Mouse (Mus musculus) frontal cortex, postnatal 14 days (tissue): Measurements from ENCODE around the gene Trub1.

Experiments used
- DNase-seq, 2 experiments: peaks; one replicate each; pipeline ENCODE4 v3.0.0; 2022; ENCODE audit warnings: low spot score in 2 of 2

Gene Trub1

GRCm38 (mm10) chr19:57494020-57494419, 41.3 kb downstream of the Trub1 start:
- no peak for DNase-seq

- DNase-seq = no peak
Observed at GRCm38 (mm10) chr19:57498110-57498743, 45.5 kb downstream of the Trub1 start.

GRCm38 (mm10) chr19:57498884-57499410, 46.2 kb downstream of the Trub1 start:
- DNase-seq = no peak

- DNase-seq = no peak
Observed at GRCm38 (mm10) chr19:57500254-57500653, 47.5 kb downstream of the Trub1 start.

- DNase-seq = no peak
Observed at GRCm38 (mm10) chr19:57503144-57503543, 50.4 kb downstream of the Trub1 start.

GRCm38 (mm10) chr19:57505048-57505932, 52.6 kb downstream of the Trub1 start:
- no peak for DNase-seq

- no peak for DNase-seq
Observed at GRCm38 (mm10) chr19:57506591-57506990, 53.9 kb downstream of the Trub1 start.

- no peak for DNase-seq
Observed at GRCm38 (mm10) chr19:57508261-57508788, 55.6 kb downstream of the Trub1 start.

- DNase-seq = no peak
Observed at GRCm38 (mm10) chr19:57509758-57510319, 57.1 kb downstream of the Trub1 start.

GRCm38 (mm10) chr19:57510836-57511235, 58.1 kb downstream of the Trub1 start:
- DNase-seq = no peak

- DNase-seq = no peak
Observed at GRCm38 (mm10) chr19:57513123-57513522, 60.4 kb downstream of the Trub1 start.

GRCm38 (mm10) chr19:57521721-57522120, 69.0 kb downstream of the Trub1 start:
- no peak for DNase-seq

- DNase-seq = no peak
Observed at GRCm38 (mm10) chr19:57523363-57523762, 70.7 kb downstream of the Trub1 start.

GRCm38 (mm10) chr19:57525693-57526092, 73.0 kb downstream of the Trub1 start:
- DNase-seq = no peak

- no peak for DNase-seq
Observed at GRCm38 (mm10) chr19:57530212-57530611, 77.5 kb downstream of the Trub1 start.

- DNase-seq = no peak
Observed at GRCm38 (mm10) chr19:57534262-57534661, 81.5 kb downstream of the Trub1 start.

GRCm38 (mm10) chr19:57536512-57536911, 83.8 kb downstream of the Trub1 start:
- DNase-seq = no peak

GRCm38 (mm10) chr19:57537510-57538182, 84.9 kb downstream of the Trub1 start:
- DNase-seq = no peak

GRCm38 (mm10) chr19:57540118-57540517, 87.4 kb downstream of the Trub1 start:
- DNase-seq = no peak
